Mouse (Mus musculus): ENCODE measurements at regions not wholly inside any gene's neighbourhood (a gene's known extent, or its start where the extent isn't known, plus 50 kb on each side); places are given as distances from the start of the nearest gene placed in this dataset.
A peak's percentile ranks its signal among the peaks of the same experiment; 100 is the strongest.

DNA sequence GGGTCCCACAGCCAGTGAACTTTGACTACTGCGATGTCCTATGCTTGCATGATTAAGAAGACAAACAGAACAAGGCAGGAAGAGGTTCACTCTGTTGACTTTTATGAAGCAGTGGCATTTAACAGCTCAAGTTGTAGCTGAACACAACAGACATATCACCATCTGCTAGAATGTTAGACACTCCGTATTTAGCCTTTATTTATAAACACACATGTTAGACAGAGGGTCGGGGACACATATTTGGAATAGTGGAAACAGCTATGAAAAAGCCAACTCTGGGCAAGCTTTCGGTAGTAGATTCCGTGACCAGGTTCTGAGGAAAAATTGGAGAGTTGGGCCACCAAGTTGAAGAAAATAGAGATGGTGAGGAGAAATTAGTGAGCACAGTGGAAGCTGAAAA lies 775.6 kb upstream of the Fam98a start:
- DNase-seq (ENCODE audit: low read depth): no peak

DNA sequence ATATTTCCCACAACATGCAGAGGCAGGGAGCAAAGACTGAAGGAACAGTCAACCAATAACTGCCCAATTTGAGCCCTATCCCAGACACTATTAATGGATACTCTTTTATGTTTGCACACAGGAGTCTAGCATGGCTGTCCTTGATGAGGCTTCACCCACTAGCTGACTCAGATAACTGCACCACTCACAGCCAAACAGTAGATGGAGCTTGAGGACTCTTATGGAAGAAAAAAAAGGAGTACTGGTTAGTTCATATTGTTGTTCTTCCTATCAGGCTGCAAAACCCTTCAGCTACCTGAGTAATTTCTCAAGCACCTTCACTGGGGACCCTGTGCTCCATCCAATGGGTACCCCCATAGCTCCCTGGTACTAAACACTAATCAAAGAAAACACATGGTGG lies 742.9 kb upstream of the Fam98a start:
- peak; percentile 2 for DNase-seq (ENCODE audit: low read depth)
